Mouse (Mus musculus) CH12.LX (cell line): Measurements from ENCODE around the gene Kank1.

Source experiments
- CTCF ChIP-seq, 2 experiments: IDR thresholded peaks in 1 of 2; conservative IDR thresholded peaks in 1 of 2; 2 replicates each; pipeline ENCODE4 v1.5.1; 2011 to 2012; ENCODE audit warnings: low read depth in 2 of 2, low read length in 2 of 2, improper control_type of control experiment in 1 of 2, inconsistent platforms in 1 of 2, mild to moderate bottlenecking in 1 of 2, moderate library complexity in 1 of 2
- E2F4 ChIP-seq: IDR thresholded peaks from 2 replicates; pipeline ENCODE4 v1.6.1; 2011; ENCODE audit warnings: low read depth, low read length, improper control_type of control experiment; ENCODE audit not compliant: insufficient replicate concordance
- MAX ChIP-seq: IDR thresholded peaks from 2 replicates; pipeline ENCODE4 v1.6.1; 2011; ENCODE audit warnings: low read length, improper control_type of control experiment
- POLR2A ChIP-seq: IDR thresholded peaks from 2 replicates; pipeline ENCODE4 v1.6.1; 2011; ENCODE audit warnings: low read depth, mild to moderate bottlenecking, improper control_type of control experiment, low read length
- USF1 ChIP-seq: IDR thresholded peaks from 2 replicates; pipeline ENCODE4 v1.6.1; 2014; ENCODE audit warnings: low read depth, mild to moderate bottlenecking, inconsistent platforms, low read length, improper control_type of control experiment

DNA sequence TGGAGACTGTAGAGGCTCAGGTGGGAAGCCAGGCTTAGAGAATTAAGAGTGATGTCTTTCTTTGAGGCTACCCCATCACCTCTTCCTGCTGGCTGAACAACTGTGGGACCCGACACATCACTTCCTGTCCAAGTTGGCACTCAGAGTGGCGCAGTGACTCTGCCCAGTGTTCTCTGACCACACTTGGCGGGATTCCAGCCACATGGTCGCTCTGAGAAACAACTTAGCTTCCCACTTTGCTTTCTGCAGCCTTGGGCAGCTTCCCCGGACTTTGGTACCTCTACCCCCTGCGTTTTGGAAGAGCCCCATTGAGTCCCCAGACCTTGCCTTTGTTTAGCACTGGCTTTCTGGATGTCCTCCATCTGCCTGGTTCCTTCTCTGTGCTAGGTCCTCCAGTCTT lies 31.8 kb downstream of the Kank1 start:
- TF ChIP-seq CTCF (conservative IDR thresholded peaks at IDR 0.05 in 1 of 2, IDR thresholded peaks at IDR 0.05 in 1 of 2; ENCODE audit: low read depth in 2 of 2, low read length in 2 of 2) (no peak), USF1 (no peak), MAX (no peak), POLR2A (no peak), E2F4 (no peak)
